Mouse (Mus musculus): Measurements from ENCODE around the gene Fam118a. TPM values are rescaled to one million over a fixed set of nuclear protein-coding genes. Genes with fewer than 3 reads are reported as not detected.

The Fam118a gene
- polyA plus RNA-seq, 1 experiment, result 7.0 TPM

DNA sequence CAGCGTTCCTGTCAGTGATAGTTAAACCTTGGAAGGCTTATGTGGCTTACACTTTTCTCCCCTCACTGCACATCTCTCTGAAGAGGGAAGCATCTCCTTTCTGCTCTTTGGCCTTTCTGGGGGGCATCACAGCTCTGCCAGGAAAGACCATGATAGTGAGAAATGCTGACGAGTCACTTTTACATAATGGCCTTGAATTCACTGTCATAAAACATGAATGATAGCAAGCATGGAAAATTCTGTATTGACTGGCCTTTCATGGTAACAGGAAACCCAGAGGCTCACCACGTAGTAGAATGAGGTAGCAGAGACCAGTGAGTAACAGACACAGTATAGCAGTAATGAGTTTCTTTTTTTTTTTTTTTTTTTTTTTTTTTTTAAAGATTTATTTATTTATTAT is 25.4 kb downstream of the Fam118a start:
- Histone ChIP-seq H3K4me1 (ENCODE audit: control insufficient read depth, insufficient read depth, low read length) (no peaks in the 10 kb centered on the region), H3K4me3 (replicated peaks; ENCODE audit: extremely low read depth, low read depth, low read length) (no peak overlapping the region)
- WGBS, result 90% methylated on average over 3 of the region's 3 CpGs
- TF ChIP-seq CTCF (IDR thresholded peaks at IDR 0.05; ENCODE audit: insufficient read depth, low read length) (no peak), POLR2A (IDR thresholded peaks at IDR 0.05; ENCODE audit: borderline replicate concordance, extremely low read depth, low read depth, low read length) (no peak)
- DNase-seq, result no peak

DNA sequence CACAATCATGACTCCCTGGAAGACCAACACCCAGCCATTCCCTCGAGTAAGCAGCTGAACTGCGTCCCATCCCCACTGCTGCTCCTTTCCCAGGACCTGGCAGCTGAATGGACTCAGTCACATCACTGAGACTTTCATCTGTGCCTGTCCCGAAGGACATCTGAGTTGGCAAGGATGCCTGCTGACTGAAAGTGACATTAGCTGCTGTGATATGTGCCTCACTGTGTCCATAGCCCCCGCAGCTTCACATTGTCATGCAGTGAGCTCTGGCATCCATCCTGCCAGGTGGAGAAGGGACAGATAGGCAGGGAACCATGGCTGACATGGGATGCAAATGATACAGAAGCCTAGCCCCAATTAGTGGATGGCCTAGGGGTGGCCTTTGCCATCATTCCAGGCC is 26.4 kb downstream of the Fam118a start:
- WGBS, result 74% methylated on average over 4 of the region's 4 CpGs
- H3K4me3 ChIP-seq (replicated peaks; ENCODE audit: extremely low read depth, low read depth, low read length), result no peak overlapping the region
- H3K4me1 ChIP-seq (ENCODE audit: control insufficient read depth, insufficient read depth, low read length), result no peaks in the 10 kb centered on the region
- no peak for DNase-seq
- TF ChIP-seq CTCF (IDR thresholded peaks at IDR 0.05; ENCODE audit: insufficient read depth, low read length) (no peak), POLR2A (IDR thresholded peaks at IDR 0.05; ENCODE audit: borderline replicate concordance, extremely low read depth, low read depth, low read length) (no peak)

DNA sequence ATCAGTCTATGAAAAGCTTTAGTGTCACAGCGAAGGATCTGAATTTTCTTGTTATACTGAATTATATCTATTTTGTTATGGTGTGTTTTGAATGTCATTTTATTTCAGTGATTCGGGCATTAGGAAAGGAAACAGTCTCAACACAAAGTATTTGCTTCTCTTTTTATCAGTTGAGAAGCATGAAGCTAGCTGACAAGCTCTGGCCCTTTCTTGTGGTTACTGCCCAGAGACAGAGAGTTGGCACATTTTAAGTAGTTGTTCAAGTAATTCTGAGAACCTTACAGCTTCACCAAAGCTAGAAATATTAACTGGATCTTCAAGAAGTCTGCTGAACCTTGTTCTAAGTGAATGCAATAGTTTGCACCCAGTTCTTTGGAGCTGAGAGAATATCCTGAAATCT is 34.7 kb downstream of the Fam118a start:
- Histone ChIP-seq H3K4me3 (replicated peaks; ENCODE audit: extremely low read depth, low read depth, low read length) (no peak overlapping the region), H3K4me1 (ENCODE audit: control insufficient read depth, insufficient read depth, low read length) (no peaks in the 10 kb centered on the region)
- no peak for DNase-seq
- 86% methylated on average over 2 of the region's 2 CpGs for WGBS
- TF ChIP-seq CTCF (IDR thresholded peaks at IDR 0.05; ENCODE audit: insufficient read depth, low read length), result no peak
- no peak for TF ChIP-seq POLR2A (IDR thresholded peaks at IDR 0.05; ENCODE audit: borderline replicate concordance, extremely low read depth, low read depth, low read length)

DNA sequence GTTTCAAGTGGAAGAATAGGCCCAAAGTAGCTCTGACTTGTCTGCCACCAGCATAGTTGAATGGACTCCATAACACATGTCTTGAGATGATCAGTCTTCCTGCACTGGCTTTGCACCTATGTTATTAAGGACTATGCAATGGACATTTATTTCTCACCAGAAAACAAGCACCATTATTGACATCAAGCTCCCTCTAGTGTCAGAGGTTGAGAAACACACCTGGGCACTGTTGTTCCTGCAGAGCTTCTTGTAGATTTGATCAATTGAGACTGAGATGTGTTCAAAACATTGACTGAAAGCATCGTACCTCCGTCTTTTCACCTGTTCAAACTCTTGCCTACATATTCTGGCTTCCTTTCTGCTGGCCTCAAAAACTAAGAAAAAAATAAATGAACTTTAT is 41.8 kb downstream of the Fam118a start:
- H3K4me1 ChIP-seq (ENCODE audit: control insufficient read depth, insufficient read depth, low read length), result no peaks in the 10 kb centered on the region; the same call in 1 of the 2 replicates
- TF ChIP-seq CTCF (IDR thresholded peaks at IDR 0.05; ENCODE audit: insufficient read depth, low read length), result peak; percentile 40; the same call in 1 of the 2 replicates
- TF ChIP-seq POLR2A (IDR thresholded peaks at IDR 0.05; ENCODE audit: borderline replicate concordance, extremely low read depth, low read depth, low read length), result no peak
- DNase-seq, result no peak
- 15% methylated on average over 2 of the region's 2 CpGs for WGBS
- no peak overlapping the region for H3K4me3 ChIP-seq (replicated peaks; ENCODE audit: extremely low read depth, low read depth, low read length)

DNA sequence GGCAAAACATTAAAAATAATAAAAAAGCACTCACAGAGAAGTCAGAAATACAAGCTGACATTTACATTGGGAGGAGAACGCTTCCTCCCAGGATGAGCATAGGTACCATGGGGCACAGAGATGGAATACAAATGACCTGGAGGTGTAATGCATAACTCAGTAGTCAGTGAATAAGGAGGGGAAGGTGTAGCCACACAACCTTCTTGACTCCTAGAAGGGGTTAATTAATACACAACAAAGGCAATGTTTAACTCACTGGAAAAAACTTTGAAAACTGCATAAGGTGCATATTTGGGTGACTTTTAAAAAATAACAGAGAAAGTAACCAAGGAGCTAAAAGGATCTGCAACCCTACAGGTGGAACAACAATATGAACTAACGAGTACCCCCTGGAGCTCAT is 43.9 kb downstream of the Fam118a start:
- WGBS, result 87% methylated on average over 2 of the region's 2 CpGs
- TF ChIP-seq CTCF (IDR thresholded peaks at IDR 0.05; ENCODE audit: insufficient read depth, low read length) (no peak), POLR2A (IDR thresholded peaks at IDR 0.05; ENCODE audit: borderline replicate concordance, extremely low read depth, low read depth, low read length) (no peak)
- Histone ChIP-seq H3K4me1 (ENCODE audit: control insufficient read depth, insufficient read depth, low read length) (no peaks in the 10 kb centered on the region; the same call in 1 of the 2 replicates), H3K4me3 (replicated peaks; ENCODE audit: extremely low read depth, low read depth, low read length) (no peak overlapping the region)
- no peak for DNase-seq

DNA sequence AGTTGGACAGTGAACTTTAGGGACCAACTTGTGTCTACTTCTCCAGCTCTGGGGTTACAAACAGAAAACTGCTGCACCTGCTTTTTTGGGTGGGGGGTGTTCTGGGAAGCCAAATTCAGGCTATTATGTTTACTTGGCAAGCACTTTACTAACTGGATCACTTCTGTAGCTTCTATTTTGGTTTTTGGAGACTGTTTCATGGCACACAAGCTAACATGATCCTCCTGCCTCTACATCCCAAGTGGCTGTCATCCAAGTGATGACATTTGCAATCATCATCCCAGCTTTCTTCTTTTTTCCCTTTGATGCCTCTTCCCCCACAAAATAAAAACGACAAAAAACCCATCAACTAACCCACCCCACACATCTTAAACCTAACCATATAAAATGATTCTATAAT is 56.9 kb downstream of the Fam118a start:
- no peak for TF ChIP-seq CTCF (IDR thresholded peaks at IDR 0.05; ENCODE audit: insufficient read depth, low read length)
- no peak for TF ChIP-seq POLR2A (IDR thresholded peaks at IDR 0.05; ENCODE audit: borderline replicate concordance, extremely low read depth, low read depth, low read length)
- DNase-seq, result no peak
- H3K4me3 ChIP-seq (replicated peaks; ENCODE audit: extremely low read depth, low read depth, low read length), result no peak overlapping the region
- no peaks in the 10 kb centered on the region for H3K4me1 ChIP-seq (ENCODE audit: control insufficient read depth, insufficient read depth, low read length)
- WGBS, result 59% methylated on average over 1 of the region's 1 CpGs

Other genes with a start within 250 kb of the Fam118a start
- 2.2 and 2.6 TPM in 2 replicates for gene Phf21b, start 172.9 kb upstream of the Fam118a start, polyA plus RNA-seq (2012; rRNA removed)
- 0.07 and 0.20 TPM in 2 replicates for gene Gm29666, start 108.9 kb upstream of the Fam118a start, polyA plus RNA-seq (2012; rRNA removed)
- gene Nup50, start 105.5 kb upstream of the Fam118a start, polyA plus RNA-seq (2012; rRNA removed), result 5.6 and 6.8 TPM in 2 replicates
- gene 5031439G07Rik, start 40.4 kb upstream of the Fam118a start, polyA plus RNA-seq (2012; rRNA removed), result 17.1 and 23.2 TPM in 2 replicates
- 2.0 and 3.0 TPM in 2 replicates for gene Upk3a, start 11.8 kb upstream of the Fam118a start, polyA plus RNA-seq (2012; rRNA removed)
- not detected in 2 replicates for gene Smc1b, start 103.0 kb downstream of the Fam118a start, polyA plus RNA-seq (2012; rRNA removed)
- 0.37 and 0.43 TPM in 2 replicates for gene Ribc2, start 103.1 kb downstream of the Fam118a start, polyA plus RNA-seq (2012; rRNA removed)
- 116 and 137 TPM in 2 replicates for gene Fbln1, start 177.0 kb downstream of the Fam118a start, polyA plus RNA-seq (2012; rRNA removed)

All from lung, adult 2 months (tissue).